Mouse (Mus musculus) intestine, embryonic 14.5 days (tissue): ENCODE measurements at regions not wholly inside any gene's neighbourhood (a gene's known extent, or its start where the extent isn't known, plus 50 kb on each side); places are given as distances from the start of the nearest gene placed in this dataset.

Source experiments
- ATAC-seq: fragments of 200-750 bp; cut with Nextera tagmentation; replicated peaks from 2 replicates; pipeline ENCODE4 v1.8.0; 2017; ENCODE audit warnings: low read depth, moderate number of reproducible peaks, moderate TSS enrichment, moderate library complexity; ENCODE audit not compliant: low FRiP score, low TSS enrichment
- DNase-seq: peaks from one replicate; pipeline ENCODE4 v3.0.0-alpha.2; 2018; ENCODE audit warnings: low spot score
- H3K27ac ChIP-seq: fragments of 300-500 bp; sonication (generic); 2 replicates; pipeline ENCODE4 v1.5.1; 2014; ENCODE audit warnings: low read depth, mild to moderate bottlenecking, control low read depth
- H3K27me3 ChIP-seq: fragments of 300-500 bp; sonication (generic); replicated peaks from 2 replicates; pipeline ENCODE4 v1.6.1; 2014; ENCODE audit warnings: low read length, control low read depth; ENCODE audit not compliant: control insufficient read depth, insufficient read depth
- H3K36me3 ChIP-seq: fragments of 300-500 bp; sonication (generic); 2 replicates; pipeline ENCODE4 v1.6.1; 2014; ENCODE audit warnings: low read length, control low read depth; ENCODE audit not compliant: control insufficient read depth, insufficient read depth
- H3K4me1 ChIP-seq: fragments of 300-500 bp; sonication (generic); replicated peaks from 2 replicates; pipeline ENCODE4 v1.6.1; 2014; ENCODE audit warnings: low read length, control low read depth, mixed read lengths; ENCODE audit not compliant: control insufficient read depth, insufficient read depth
- H3K4me2 ChIP-seq: fragments of 300-500 bp; sonication (generic); 2 replicates; pipeline ENCODE4 v1.6.1; 2014; ENCODE audit warnings: low read length
- H3K4me3 ChIP-seq: fragments of 300-500 bp; sonication (generic); 2 replicates; pipeline ENCODE4 v1.5.1; 2014; ENCODE audit warnings: low read depth, low read length, control low read depth, mixed read lengths
- H3K9ac ChIP-seq: fragments of 300-500 bp; sonication (generic); 2 replicates; pipeline ENCODE4 v1.6.1; 2014; ENCODE audit warnings: mild to moderate bottlenecking, low read length
- H3K9me3 ChIP-seq: fragments of 300-500 bp; sonication (generic); 2 replicates; pipeline ENCODE4 v1.6.1; 2016; ENCODE audit warnings: low read length, control low read depth; ENCODE audit not compliant: control insufficient read depth
- WGBS: fragments of 180-500 bp; shearing (Covaris S2); extraction: QIAGEN DNeasy Blood & Tissue Kit; methylation state at CpG from one replicate; pipeline ENCODE4 v1.1.7; 2014; 5-methylcytosine and 5-hydroxymethylcytosine counted together

- Histone ChIP-seq H3K27ac (no peak overlapping the region), H3K9ac (no peak overlapping the region), H3K4me1 (peaks cover 6% of the 10 kb centered on the region; the same call in 1 of the 2 replicates), H3K36me3 (no peaks in the 10 kb centered on the region), H3K27me3 (no peaks in the 10 kb centered on the region), H3K4me3 (no peak overlapping the region), H3K4me2 (no peak overlapping the region), H3K9me3 (no peaks in the 10 kb centered on the region)
- DNase-seq (no peak), ATAC-seq (no peak)
- 78% methylated on average over 7 of the region's 7 CpGs for WGBS
Observed at GRCm38 (mm10) chr6:52439204-52439603, 125.9 kb downstream of the Evx1 start.

GRCm38 (mm10) chr6:52440160-52440559 lies 126.9 kb downstream of the Evx1 start:
- Histone ChIP-seq H3K27ac (no peak overlapping the region), H3K9me3 (no peaks in the 10 kb centered on the region), H3K9ac (no peak overlapping the region), H3K27me3 (no peaks in the 10 kb centered on the region), H3K4me2 (no peak overlapping the region), H3K4me1 (peaks cover 6% of the 10 kb centered on the region; the same call in 1 of the 2 replicates), H3K36me3 (no peaks in the 10 kb centered on the region), H3K4me3 (no peak overlapping the region)
- 71% methylated on average over 3 of the region's 3 CpGs for WGBS
- ATAC-seq (no peak), DNase-seq (no peak)

GRCm38 (mm10) chr6:52443112-52443984 lies 130.1 kb downstream of the Evx1 start:
- Histone ChIP-seq H3K4me3 (no peak overlapping the region), H3K27ac (no peak overlapping the region), H3K4me2 (peak overlapping the region; percentile 27), H3K9ac (no peak overlapping the region), H3K36me3 (no peaks in the 10 kb centered on the region), H3K27me3 (no peaks in the 10 kb centered on the region), H3K4me1 (peaks cover 6% of the 10 kb centered on the region; the same call in 1 of the 2 replicates), H3K9me3 (no peaks in the 10 kb centered on the region)
- 36% methylated on average over 24 of the region's 24 CpGs for WGBS
- DNase-seq (no peak), ATAC-seq (no peak)

- H3K36me3 ChIP-seq, result no peaks in the 10 kb centered on the region
- H3K27me3 ChIP-seq, result no peaks in the 10 kb centered on the region
- 62% methylated on average over 11 of the region's 11 CpGs for WGBS
- no peaks in the 10 kb centered on the region for H3K4me1 ChIP-seq
- no peak overlapping the region for H3K9ac ChIP-seq
- no peak for ATAC-seq
- no peak overlapping the region for H3K4me3 ChIP-seq
- H3K4me2 ChIP-seq, result no peak overlapping the region
- H3K9me3 ChIP-seq, result no peaks in the 10 kb centered on the region
- no peak overlapping the region for H3K27ac ChIP-seq
- DNase-seq, result no peak
Observed at GRCm38 (mm10) chr6:52458828-52459227, 145.5 kb downstream of the Evx1 start.

- Histone ChIP-seq H3K4me2 (no peak overlapping the region), H3K36me3 (no peaks in the 10 kb centered on the region), H3K4me3 (no peak overlapping the region), H3K9ac (no peak overlapping the region), H3K27me3 (no peaks in the 10 kb centered on the region), H3K4me1 (no peaks in the 10 kb centered on the region), H3K9me3 (no peaks in the 10 kb centered on the region), H3K27ac (no peak overlapping the region)
- no peak for DNase-seq
- ATAC-seq, result no peak
- WGBS, result 79% methylated on average over 2 of the region's 2 CpGs
Observed at GRCm38 (mm10) chr6:52461186-52461585, 147.9 kb downstream of the Evx1 start.

- no peak overlapping the region for H3K4me2 ChIP-seq
- no peak for ATAC-seq
- no peak overlapping the region for H3K27ac ChIP-seq
- H3K4me3 ChIP-seq, result no peak overlapping the region
- H3K27me3 ChIP-seq, result no peaks in the 10 kb centered on the region
- no peaks in the 10 kb centered on the region for H3K36me3 ChIP-seq
- no peak overlapping the region for H3K9ac ChIP-seq
- no peaks in the 10 kb centered on the region for H3K9me3 ChIP-seq
- 92% methylated on average over 12 of the region's 12 CpGs for WGBS
- no peaks in the 10 kb centered on the region for H3K4me1 ChIP-seq
- no peak for DNase-seq
Observed at GRCm38 (mm10) chr6:52463369-52463768, 150.1 kb downstream of the Evx1 start.

- WGBS, result 73% methylated on average over 3 of the region's 3 CpGs
- Histone ChIP-seq H3K27me3 (no peaks in the 10 kb centered on the region), H3K4me1 (no peaks in the 10 kb centered on the region), H3K9ac (no peak overlapping the region), H3K36me3 (no peaks in the 10 kb centered on the region), H3K9me3 (no peaks in the 10 kb centered on the region), H3K4me2 (no peak overlapping the region), H3K4me3 (no peak overlapping the region), H3K27ac (no peak overlapping the region)
- DNase-seq (no peak), ATAC-seq (no peak)
Observed at GRCm38 (mm10) chr6:52464571-52464970, 151.3 kb downstream of the Evx1 start.

- Histone ChIP-seq H3K4me2 (no peak overlapping the region), H3K4me3 (no peak overlapping the region), H3K27ac (no peak overlapping the region), H3K9ac (no peak overlapping the region), H3K27me3 (no peaks in the 10 kb centered on the region), H3K36me3 (no peaks in the 10 kb centered on the region), H3K4me1 (no peaks in the 10 kb centered on the region), H3K9me3 (no peaks in the 10 kb centered on the region)
- 75% methylated on average over 9 of the region's 9 CpGs for WGBS
- no peak for DNase-seq
- no peak for ATAC-seq
Observed at GRCm38 (mm10) chr6:52465834-52466525, 152.7 kb downstream of the Evx1 start.
